Mouse (Mus musculus) limb, embryonic 12.5 days (tissue): Measurements from ENCODE around the gene Eya3. TPM values are rescaled to one million over a fixed set of nuclear protein-coding genes. Genes with fewer than 3 reads are reported as not detected.

ENCODE experiments used
- ATAC-seq: fragments of 200-750 bp; cut with Nextera tagmentation; 2 replicates; pipeline ENCODE4 v1.8.0; 2017; ENCODE audit warnings: low read depth, moderate TSS enrichment; ENCODE audit not compliant: insufficient number of reproducible peaks, insufficient read depth, low FRiP score, low TSS enrichment
- H3K27ac ChIP-seq: fragments of 300-500 bp; sonication (generic); 2 replicates; pipeline ENCODE4 v1.5.1; 2016; ENCODE audit warnings: mild to moderate bottlenecking, moderate library complexity
- H3K27me3 ChIP-seq: fragments of 300-500 bp; sonication (generic); 2 replicates; pipeline ENCODE4 v1.6.1; 2016; ENCODE audit warnings: mild to moderate bottlenecking, moderate library complexity
- H3K36me3 ChIP-seq: fragments of 300-500 bp; sonication (generic); 2 replicates; pipeline ENCODE4 v1.6.1; 2016; ENCODE audit warnings: mild to moderate bottlenecking, moderate library complexity
- H3K4me1 ChIP-seq: fragments of 300-500 bp; sonication (generic); replicated peaks from 2 replicates; pipeline ENCODE4 v1.6.1; 2016
- H3K4me2 ChIP-seq: fragments of 300-500 bp; sonication (generic); 2 replicates; pipeline ENCODE4 v1.6.1; 2016; ENCODE audit warnings: mild to moderate bottlenecking, moderate library complexity
- H3K4me3 ChIP-seq: fragments of 300-500 bp; sonication (generic); replicated peaks from 2 replicates; pipeline ENCODE4 v1.5.1; 2016; ENCODE audit warnings: mild to moderate bottlenecking
- H3K9ac ChIP-seq: fragments of 300-500 bp; sonication (generic); replicated peaks from 2 replicates; pipeline ENCODE4 v1.6.1; 2016; ENCODE audit warnings: mild to moderate bottlenecking, moderate library complexity
- H3K9me3 ChIP-seq: fragments of 300-500 bp; sonication (generic); 2 replicates; pipeline ENCODE4 v1.6.1; 2016; ENCODE audit warnings: mild to moderate bottlenecking, moderate library complexity
- WGBS: fragments of 180-500 bp; shearing (Covaris S2); methylation state at CpG from one replicate; pipeline ENCODE4 v1.1.7; 2016; 5-methylcytosine and 5-hydroxymethylcytosine counted together
- polyA plus RNA-seq: library from polyadenylated mRNA; unstranded; fragments of >200 nt; fragmentation: Nextera tagmentation; extraction: Ambion mirVana; gene quantifications from 2 replicates; pipeline ENCODE4 v1.2.1, GENCODE M21; 2016

Eya3 gene
- polyA plus RNA-seq, 1 experiment from 2014 or later = 38.4 TPM

DNA sequence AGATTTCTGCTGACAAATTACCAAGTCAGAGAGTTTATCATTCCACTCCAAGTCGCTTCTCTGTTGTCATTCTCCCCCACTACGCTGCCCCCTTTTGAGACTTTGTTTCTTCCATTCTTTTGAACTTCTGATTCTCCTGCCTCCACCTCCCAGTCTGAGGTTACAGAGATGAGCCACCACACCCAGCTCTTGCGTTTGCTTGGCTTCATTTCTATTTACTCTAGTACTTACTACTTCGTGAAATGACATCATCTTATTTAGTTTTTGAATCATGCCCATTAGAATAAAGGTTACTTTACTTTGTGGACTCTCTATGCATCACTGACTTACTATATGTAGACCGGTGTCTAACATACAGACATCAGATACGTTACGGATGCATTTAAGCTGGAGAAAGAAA lies 8.7 kb downstream of the Eya3 start:
- no peaks in the 10 kb centered on the region for H3K27me3 ChIP-seq
- 87% methylated on average over 7 of the region's 7 CpGs for WGBS
- H3K27ac ChIP-seq = no peak overlapping the region
- no peaks in the 10 kb centered on the region for H3K9me3 ChIP-seq
- no peak for ATAC-seq
- H3K36me3 ChIP-seq = peaks cover 3% of the 10 kb centered on the region
- H3K4me3 ChIP-seq = no peak overlapping the region
- H3K9ac ChIP-seq = no peak overlapping the region
- H3K4me1 ChIP-seq = no peaks in the 10 kb centered on the region
- H3K4me2 ChIP-seq = no peak overlapping the region

DNA sequence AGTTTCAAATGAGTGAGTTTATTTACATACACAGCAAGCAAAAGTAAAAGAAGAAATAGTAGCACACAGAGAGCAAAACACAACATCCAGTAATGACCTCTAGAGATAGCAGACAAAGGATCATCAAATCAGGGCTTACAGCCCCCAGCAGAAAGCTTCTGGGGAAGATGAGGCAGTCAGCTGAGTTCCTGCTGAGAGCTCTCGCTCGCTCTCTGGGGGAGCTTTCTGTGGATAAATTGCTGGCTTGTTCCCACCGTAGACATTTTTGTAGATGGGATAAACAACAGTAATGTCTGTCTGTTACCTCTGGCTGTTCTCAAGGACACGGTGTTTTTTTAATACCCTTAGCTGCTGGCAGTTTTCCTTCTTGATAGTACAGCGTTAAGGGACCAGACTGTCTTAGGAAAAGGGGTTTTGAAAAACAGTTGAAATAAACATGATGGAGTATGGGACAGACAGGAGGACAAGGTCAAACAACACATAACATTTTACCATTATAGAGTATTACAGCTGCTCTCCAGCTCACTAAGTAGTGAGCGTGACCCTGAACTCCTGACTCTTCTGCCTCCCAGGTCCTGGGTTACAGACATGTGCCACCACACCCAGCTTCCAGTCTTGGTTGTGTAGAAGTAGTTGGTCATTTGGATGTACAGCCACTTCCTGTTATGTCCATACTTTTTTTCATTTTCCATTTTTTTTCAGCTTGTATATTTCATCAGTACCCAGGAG lies 10.6 kb downstream of the Eya3 start:
- H3K9me3 ChIP-seq = no peaks in the 10 kb centered on the region
- no peaks in the 10 kb centered on the region for H3K4me1 ChIP-seq
- H3K4me2 ChIP-seq = no peak overlapping the region
- no peak overlapping the region for H3K27ac ChIP-seq
- no peaks in the 10 kb centered on the region for H3K27me3 ChIP-seq
- H3K36me3 ChIP-seq = no peaks in the 10 kb centered on the region; the same call in 1 of the 2 replicates
- ATAC-seq = no peak
- H3K4me3 ChIP-seq = no peak overlapping the region
- WGBS = 76% methylated on average over 6 of the region's 6 CpGs
- H3K9ac ChIP-seq = no peak overlapping the region

DNA sequence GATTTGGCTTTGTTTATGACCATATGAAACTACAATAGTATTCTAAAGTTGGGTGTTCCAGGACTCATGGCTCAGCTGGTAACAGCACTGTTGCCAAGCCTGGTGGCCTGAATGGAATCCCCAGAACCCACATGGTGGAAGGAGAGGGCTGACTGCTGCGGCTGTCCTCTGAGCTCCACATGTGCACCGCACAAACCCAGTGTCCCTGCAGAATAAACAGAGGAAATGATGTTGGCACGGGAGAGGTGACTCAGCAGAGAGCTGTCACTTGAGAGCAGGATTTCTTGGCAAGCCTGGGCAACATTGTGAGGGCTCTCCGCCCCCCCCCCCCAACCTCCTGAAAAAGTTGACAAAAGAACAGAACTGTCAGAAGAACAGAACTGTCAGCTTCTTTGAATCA lies 14.1 kb downstream of the Eya3 start:
- H3K4me1 ChIP-seq = no peaks in the 10 kb centered on the region
- no peaks in the 10 kb centered on the region for H3K9me3 ChIP-seq
- H3K36me3 ChIP-seq = peaks cover 10% of the 10 kb centered on the region
- H3K4me2 ChIP-seq = no peak overlapping the region
- H3K9ac ChIP-seq = no peak overlapping the region
- no peak overlapping the region for H3K4me3 ChIP-seq
- H3K27ac ChIP-seq = no peak overlapping the region
- WGBS = 54% methylated on average over 4 of the region's 4 CpGs
- no peak for ATAC-seq
- H3K27me3 ChIP-seq = no peaks in the 10 kb centered on the region

GRCm38 (mm10) chr4:132653799-132654198 lies 15.0 kb downstream of the Eya3 start:
- WGBS = 71% methylated on average over 3 of the region's 3 CpGs
- no peaks in the 10 kb centered on the region for H3K9me3 ChIP-seq
- no peak overlapping the region for H3K27ac ChIP-seq
- no peaks in the 10 kb centered on the region for H3K27me3 ChIP-seq
- H3K4me1 ChIP-seq = no peaks in the 10 kb centered on the region
- H3K4me2 ChIP-seq = no peak overlapping the region
- H3K9ac ChIP-seq = no peak overlapping the region
- H3K4me3 ChIP-seq = no peak overlapping the region
- peaks cover 20% of the 10 kb centered on the region for H3K36me3 ChIP-seq
- ATAC-seq = no peak

- no peak overlapping the region for H3K9ac ChIP-seq
- no peak overlapping the region for H3K4me3 ChIP-seq
- WGBS = 82% methylated on average over 5 of the region's 5 CpGs
- no peaks in the 10 kb centered on the region for H3K27me3 ChIP-seq
- H3K36me3 ChIP-seq = peaks cover 27% of the 10 kb centered on the region
- H3K27ac ChIP-seq = no peak overlapping the region
- H3K4me1 ChIP-seq = no peaks in the 10 kb centered on the region
- no peaks in the 10 kb centered on the region for H3K9me3 ChIP-seq
- no peak overlapping the region for H3K4me2 ChIP-seq
- no peak for ATAC-seq
These were observed 16.5 kb downstream of the Eya3 start for GRCm38 (mm10) chr4:132655290-132655689.

- no peaks in the 10 kb centered on the region for H3K4me1 ChIP-seq
- no peaks in the 10 kb centered on the region for H3K9me3 ChIP-seq
- no peak overlapping the region for H3K27ac ChIP-seq
- H3K4me3 ChIP-seq = no peak overlapping the region
- H3K4me2 ChIP-seq = no peak overlapping the region
- H3K36me3 ChIP-seq = peaks cover 51% of the 10 kb centered on the region
- no peak overlapping the region for H3K9ac ChIP-seq
- no peak for ATAC-seq
- no peaks in the 10 kb centered on the region for H3K27me3 ChIP-seq
- 82% methylated on average over 7 of the region's 7 CpGs for WGBS
These were observed 20.3 kb downstream of the Eya3 start for GRCm38 (mm10) chr4:132659106-132659505.

GRCm38 (mm10) chr4:132672697-132673096 lies 33.9 kb downstream of the Eya3 start:
- no peak overlapping the region for H3K4me3 ChIP-seq
- no peak overlapping the region for H3K4me2 ChIP-seq
- H3K36me3 ChIP-seq = peaks cover 86% of the 10 kb centered on the region
- H3K9me3 ChIP-seq = no peaks in the 10 kb centered on the region
- no peak for ATAC-seq
- no peak overlapping the region for H3K9ac ChIP-seq
- WGBS = 94% methylated on average over 5 of the region's 5 CpGs
- H3K27ac ChIP-seq = no peak overlapping the region
- H3K27me3 ChIP-seq = no peaks in the 10 kb centered on the region
- H3K4me1 ChIP-seq = no peaks in the 10 kb centered on the region

- no peak overlapping the region for H3K4me2 ChIP-seq
- no peak overlapping the region for H3K9ac ChIP-seq
- ATAC-seq = no peak
- no peak overlapping the region for H3K27ac ChIP-seq
- H3K9me3 ChIP-seq = no peaks in the 10 kb centered on the region
- no peaks in the 10 kb centered on the region for H3K4me1 ChIP-seq
- H3K27me3 ChIP-seq = no peaks in the 10 kb centered on the region
- peaks cover 79% of the 10 kb centered on the region for H3K36me3 ChIP-seq
- H3K4me3 ChIP-seq = no peak overlapping the region
- WGBS = 85% methylated on average over 7 of the region's 7 CpGs
These were observed 38.2 kb downstream of the Eya3 start for GRCm38 (mm10) chr4:132676771-132677539.

- Histone ChIP-seq H3K4me1 (no peaks in the 10 kb centered on the region), H3K36me3 (peaks cover 63% of the 10 kb centered on the region), H3K4me2 (no peak overlapping the region), H3K9ac (no peak overlapping the region), H3K27ac (no peak overlapping the region), H3K9me3 (no peaks in the 10 kb centered on the region), H3K4me3 (no peak overlapping the region), H3K27me3 (no peaks in the 10 kb centered on the region)
- 87% methylated on average over 2 of the region's 2 CpGs for WGBS
- ATAC-seq = no peak
These were observed 50.8 kb downstream of the Eya3 start for GRCm38 (mm10) chr4:132689634-132690033.

DNA sequence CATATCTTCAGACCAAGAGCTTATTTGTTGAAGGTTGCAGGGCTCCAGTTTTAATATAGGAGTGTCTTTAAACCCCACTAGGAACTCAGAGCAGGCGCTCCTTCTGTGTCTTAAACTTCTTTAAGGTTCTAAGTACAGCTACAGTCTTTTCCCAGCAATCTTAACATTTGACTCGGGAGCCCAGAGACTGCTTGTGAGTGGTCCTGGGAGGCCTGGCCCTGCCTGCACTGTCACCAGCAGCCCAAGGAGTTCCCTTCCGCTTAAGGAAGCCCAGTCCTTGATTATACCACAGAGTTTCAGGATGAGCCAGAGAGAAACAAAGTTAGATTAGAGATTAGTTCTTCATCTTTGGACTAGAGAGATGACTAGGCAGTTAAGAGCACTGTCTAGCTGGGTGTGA lies 54.6 kb downstream of the Eya3 start:
- no peaks in the 10 kb centered on the region for H3K9me3 ChIP-seq
- no peak overlapping the region for H3K9ac ChIP-seq
- 97% methylated on average over 3 of the region's 3 CpGs for WGBS
- no peak overlapping the region for H3K4me2 ChIP-seq
- no peak overlapping the region for H3K4me3 ChIP-seq
- no peaks in the 10 kb centered on the region for H3K27me3 ChIP-seq
- H3K27ac ChIP-seq = no peak overlapping the region
- no peak for ATAC-seq
- H3K4me1 ChIP-seq = no peaks in the 10 kb centered on the region
- peaks cover 74% of the 10 kb centered on the region for H3K36me3 ChIP-seq

DNA sequence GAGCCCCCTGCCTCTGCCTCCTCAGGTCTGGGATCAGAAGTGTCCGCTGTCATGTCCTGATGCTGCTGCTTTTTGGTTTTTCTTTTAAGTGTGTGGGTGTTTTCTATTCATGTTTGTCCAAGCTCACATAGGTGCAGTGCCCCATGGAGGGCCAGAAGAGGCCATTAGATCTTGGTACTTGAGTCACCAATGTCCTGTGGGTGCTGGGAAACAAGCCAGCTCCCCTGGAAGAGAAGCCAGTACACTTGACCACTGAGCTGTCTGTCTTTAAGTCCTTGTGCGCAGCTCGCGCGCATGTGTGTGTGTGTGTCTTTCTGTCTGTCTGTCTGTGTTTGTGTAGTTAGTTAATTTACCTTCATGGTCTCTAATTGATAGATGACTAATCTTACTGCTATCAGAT lies 63.3 kb downstream of the Eya3 start:
- Histone ChIP-seq H3K36me3 (peaks cover 85% of the 10 kb centered on the region), H3K27me3 (no peaks in the 10 kb centered on the region)

More for the DNA sequence above, 63.3 kb downstream of the Eya3 start:
- Histone ChIP-seq H3K4me2 (no peak overlapping the region), H3K9ac (no peak overlapping the region), H3K9me3 (no peaks in the 10 kb centered on the region), H3K4me3 (no peak overlapping the region), H3K27ac (no peak overlapping the region), H3K4me1 (no peaks in the 10 kb centered on the region)
- ATAC-seq = no peak
- WGBS = 96% methylated on average over 5 of the region's 5 CpGs
